Mouse (Mus musculus) erythroblast, embryonic 14.5 days (primary cell): ENCODE measurements around the gene Acvr1.

Experiments
- GATA1 ChIP-seq: IDR thresholded peaks from 2 replicates; pipeline ENCODE4 v1.6.1; 2012; ENCODE audit warnings: low read length, inconsistent platforms, mixed read lengths
- TAL1 ChIP-seq: IDR thresholded peaks from 3 replicates; pipeline ENCODE4 v1.6.1; 2012; ENCODE audit warnings: low read length, inconsistent platforms, mixed read lengths

DNA sequence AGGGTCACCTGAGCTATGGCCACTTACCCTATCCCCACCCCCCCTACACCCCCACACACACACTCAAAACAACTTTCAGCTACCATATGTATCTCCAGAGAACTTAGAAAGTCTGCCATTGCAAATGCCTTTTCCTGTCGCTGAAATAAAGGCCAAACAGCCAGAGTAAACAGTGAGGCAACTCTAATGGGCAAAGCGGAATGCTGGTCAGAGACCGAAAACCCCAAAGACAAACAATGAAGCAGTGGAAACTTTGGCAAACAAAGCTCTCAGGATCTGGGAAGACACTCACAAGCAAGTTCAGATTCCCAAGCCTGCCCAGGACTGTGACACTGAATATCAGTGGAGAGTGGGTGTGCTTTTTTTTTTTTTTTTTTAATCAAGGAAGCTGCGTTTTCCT, 4.8 kb downstream of the Acvr1 start:
- TF ChIP-seq GATA1 (no peak), TAL1 (no peak)
